Mouse (Mus musculus): ENCODE results near the gene Amz2. TPM values are rescaled to one million over a fixed set of nuclear protein-coding genes. Genes with fewer than 3 reads are reported as not detected.
A peak's percentile ranks its signal among the peaks of the same experiment; 100 is the strongest.

The Amz2 gene
- polyA plus RNA-seq, 1 experiment: 0.22 TPM

DNA sequence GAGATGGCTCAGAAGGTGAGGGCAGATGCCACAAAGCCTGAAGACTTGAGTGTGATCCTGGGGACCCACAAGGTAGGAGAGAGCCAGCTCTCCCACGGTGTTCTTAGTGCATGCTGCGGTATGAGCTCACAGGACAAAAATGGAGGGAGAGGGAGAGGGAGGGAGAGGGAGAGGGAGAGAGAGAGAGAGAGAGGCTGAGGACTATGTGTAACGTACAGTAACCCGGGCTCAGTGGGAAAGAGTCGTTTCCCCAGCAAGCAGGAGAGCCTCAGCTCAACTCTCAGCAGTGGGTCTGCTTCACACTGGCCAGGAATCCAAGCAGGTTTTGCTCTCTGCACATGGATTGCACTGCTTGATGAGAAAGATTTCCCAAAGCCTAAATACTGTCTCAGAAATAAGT lies 13.5 kb downstream of the Amz2 start:
- peaks cover 33% of the 10 kb centered on the region for H3K36me3 ChIP-seq (ENCODE audit: control insufficient read depth)
- H3K4me1 ChIP-seq (ENCODE audit: control insufficient read depth): peaks cover 39% of the 10 kb centered on the region
- peaks cover 5% of the 10 kb centered on the region for H3K27me3 ChIP-seq (ENCODE audit: control insufficient read depth)
- H3K9me3 ChIP-seq (ENCODE audit: control insufficient read depth, low read length): no peaks in the 10 kb centered on the region
- TF ChIP-seq GATA1 (IDR thresholded peaks at IDR 0.05; ENCODE audit: low read length) (no peak), TAL1 (IDR thresholded peaks at IDR 0.05; ENCODE audit: low read length) (no peak)
- no peak overlapping the region for H3K4me3 ChIP-seq (replicated peaks)

DNA sequence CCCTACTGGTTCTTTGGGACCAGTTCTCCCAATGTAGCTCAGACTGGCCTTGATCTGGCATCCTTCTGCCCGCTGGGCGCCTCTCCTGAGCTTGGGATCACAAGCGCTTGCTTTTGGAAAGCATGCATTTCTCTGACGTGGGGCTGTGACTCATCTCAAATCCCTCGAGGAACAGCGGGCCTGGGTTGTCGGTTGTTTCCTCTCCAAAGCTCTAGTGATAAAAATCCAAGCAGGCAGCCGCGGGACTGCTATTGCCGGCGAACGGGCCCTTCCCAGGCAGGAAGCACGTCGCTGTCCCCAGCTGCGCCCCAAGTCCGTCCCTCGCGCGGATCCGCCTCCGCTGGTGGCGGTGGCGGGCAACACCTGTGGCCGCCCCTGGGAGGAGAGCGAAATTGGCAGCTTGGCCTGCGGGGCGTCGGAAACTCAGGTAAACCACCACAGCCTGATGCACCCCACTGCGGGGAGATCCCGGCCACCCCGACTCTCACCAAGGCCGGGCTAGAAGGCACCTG lies 14.1 kb downstream of the Amz2 start:
- Histone ChIP-seq H3K4me3 (replicated peaks) (peak overlapping the region; percentile 69), H3K4me1 (ENCODE audit: control insufficient read depth) (peaks cover 46% of the 10 kb centered on the region), H3K27me3 (ENCODE audit: control insufficient read depth) (peaks cover 5% of the 10 kb centered on the region), H3K36me3 (ENCODE audit: control insufficient read depth) (peaks cover 26% of the 10 kb centered on the region), H3K9me3 (ENCODE audit: control insufficient read depth, low read length) (no peaks in the 10 kb centered on the region)
- TF ChIP-seq GATA1 (IDR thresholded peaks at IDR 0.05; ENCODE audit: low read length) (no peak), TAL1 (IDR thresholded peaks at IDR 0.05; ENCODE audit: low read length) (no peak)

DNA sequence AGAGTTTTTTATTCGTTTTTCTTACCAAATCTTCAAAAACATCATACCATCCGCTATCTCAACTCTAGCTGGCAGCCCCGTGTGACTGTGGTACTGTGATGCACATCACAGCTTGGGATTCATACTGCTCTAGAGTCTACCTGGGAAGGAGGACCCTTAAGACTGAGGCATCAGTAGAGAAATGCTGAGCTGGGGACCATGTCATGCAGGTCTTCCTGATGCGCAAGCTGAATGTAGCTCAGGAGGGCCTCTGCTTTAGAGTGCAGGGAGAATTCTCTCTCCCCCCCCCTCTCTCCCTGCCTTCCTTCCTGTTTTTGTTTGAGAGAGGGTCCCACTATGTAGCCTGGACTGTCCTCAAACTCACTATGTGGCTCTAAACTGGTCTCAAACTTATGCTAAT lies 14.9 kb downstream of the Amz2 start:
- TF ChIP-seq GATA1 (IDR thresholded peaks at IDR 0.05; ENCODE audit: low read length): no peak
- H3K27me3 ChIP-seq (ENCODE audit: control insufficient read depth): peaks cover 5% of the 10 kb centered on the region
- H3K4me1 ChIP-seq (ENCODE audit: control insufficient read depth): peaks cover 53% of the 10 kb centered on the region
- peak overlapping the region; percentile 69 for H3K4me3 ChIP-seq (replicated peaks)
- H3K9me3 ChIP-seq (ENCODE audit: control insufficient read depth, low read length): no peaks in the 10 kb centered on the region
- H3K36me3 ChIP-seq (ENCODE audit: control insufficient read depth): peaks cover 19% of the 10 kb centered on the region

DNA sequence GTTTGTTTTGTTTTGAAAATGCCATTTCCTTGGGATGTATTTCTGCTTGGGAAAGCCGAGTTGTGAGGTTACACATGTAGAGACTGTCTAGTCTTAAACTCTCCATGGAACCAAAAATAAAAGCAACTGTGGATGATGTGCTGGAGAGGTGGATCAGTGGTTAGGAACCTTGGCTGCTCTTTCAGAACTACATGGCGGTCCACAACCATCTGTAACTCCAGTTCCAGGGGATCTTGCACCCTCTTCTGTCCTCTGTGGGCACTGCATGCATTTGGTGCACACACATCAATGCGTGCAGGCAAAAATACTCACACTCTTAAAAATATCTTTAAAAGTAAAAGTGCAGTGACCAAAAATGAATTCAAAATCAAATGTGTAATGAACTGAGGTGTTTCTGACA lies 15.4 kb downstream of the Amz2 start:
- no peak for TF ChIP-seq GATA1 (IDR thresholded peaks at IDR 0.05; ENCODE audit: low read length)
- TF ChIP-seq TAL1 (IDR thresholded peaks at IDR 0.05; ENCODE audit: low read length): no peak
- Histone ChIP-seq H3K4me3 (replicated peaks) (no peak overlapping the region), H3K36me3 (ENCODE audit: control insufficient read depth) (peaks cover 16% of the 10 kb centered on the region), H3K27me3 (ENCODE audit: control insufficient read depth) (peaks cover 5% of the 10 kb centered on the region), H3K9me3 (ENCODE audit: control insufficient read depth, low read length) (no peaks in the 10 kb centered on the region), H3K4me1 (ENCODE audit: control insufficient read depth) (peaks cover 56% of the 10 kb centered on the region)

DNA sequence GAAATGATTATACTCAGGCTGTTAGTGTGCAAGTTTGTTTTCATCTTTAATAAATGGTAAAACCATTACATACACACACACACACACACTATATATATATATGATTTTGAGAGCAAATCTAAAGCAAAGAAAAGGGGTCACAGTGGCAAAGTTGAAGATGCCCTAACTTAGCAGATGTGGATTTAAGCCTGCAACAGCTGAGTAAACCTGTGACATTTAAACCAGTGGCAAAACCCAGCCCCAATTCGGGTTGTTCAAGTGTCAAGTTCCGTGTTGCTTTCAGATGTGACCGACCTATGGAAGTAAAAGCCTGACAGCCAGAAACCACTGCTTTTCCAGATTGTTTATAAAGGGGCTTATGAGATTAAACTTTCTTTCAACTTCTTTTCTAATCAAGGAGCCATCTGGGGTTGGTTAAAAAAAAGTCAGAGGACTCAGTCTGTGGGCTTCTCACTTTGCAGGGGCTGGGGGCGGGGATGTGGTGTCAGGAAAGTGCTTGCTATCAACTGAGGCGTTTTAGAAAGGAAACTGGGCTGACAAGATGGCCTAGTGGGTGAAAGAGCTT lies 16.5 kb downstream of the Amz2 start:
- peaks cover 58% of the 10 kb centered on the region for H3K4me1 ChIP-seq (ENCODE audit: control insufficient read depth)

DNA sequence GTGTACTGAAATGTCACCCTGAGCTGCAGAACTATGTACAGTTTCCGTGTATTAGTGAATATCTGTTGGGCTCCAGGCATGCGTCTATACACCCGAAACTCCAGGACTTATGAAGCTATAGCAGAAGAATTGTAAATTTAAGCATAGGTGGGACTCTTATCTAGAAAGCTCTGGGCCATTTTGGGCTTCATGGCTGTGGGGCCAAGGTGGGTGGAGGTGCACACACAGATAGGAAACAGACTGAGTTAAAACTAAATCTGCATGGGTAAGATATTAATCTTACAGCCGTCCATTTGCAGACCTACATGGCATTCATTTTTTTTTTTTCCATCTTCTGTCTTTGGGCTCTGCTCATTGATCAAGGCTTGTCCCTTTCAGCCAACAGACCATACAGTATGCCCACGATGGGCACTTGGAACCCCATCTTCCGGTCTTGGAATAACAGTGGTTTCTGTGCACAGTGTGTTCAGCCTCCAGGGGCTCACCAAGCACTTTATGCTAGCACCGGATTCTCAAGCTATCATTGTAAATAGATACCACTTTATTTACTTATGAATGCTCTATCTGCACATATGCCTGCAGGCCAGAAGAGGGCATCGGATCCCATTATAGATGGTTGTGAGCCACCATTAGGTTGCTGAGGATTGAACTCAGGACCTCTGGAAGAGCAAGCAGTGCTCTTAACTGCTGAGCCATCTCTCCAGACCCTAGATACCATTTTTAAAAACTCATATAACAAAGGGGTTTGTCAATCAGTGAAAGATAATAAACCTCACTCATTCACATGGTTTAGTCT lies 17.9 kb downstream of the Amz2 start:
- peaks cover 14% of the 10 kb centered on the region for H3K36me3 ChIP-seq (ENCODE audit: control insufficient read depth)
- peaks cover 58% of the 10 kb centered on the region for H3K4me1 ChIP-seq (ENCODE audit: control insufficient read depth)
- TF ChIP-seq GATA1 (IDR thresholded peaks at IDR 0.05; ENCODE audit: low read length) (no peak), TAL1 (IDR thresholded peaks at IDR 0.05; ENCODE audit: low read length) (no peak)
- no peak overlapping the region for H3K4me3 ChIP-seq (replicated peaks)
- no peaks in the 10 kb centered on the region for H3K9me3 ChIP-seq (ENCODE audit: control insufficient read depth, low read length)
- H3K27me3 ChIP-seq (ENCODE audit: control insufficient read depth): peaks cover 5% of the 10 kb centered on the region

More for the DNA sequence above, 16.5 kb downstream of the Amz2 start:
- H3K4me3 ChIP-seq (replicated peaks): no peak overlapping the region
- TF ChIP-seq GATA1 (IDR thresholded peaks at IDR 0.05; ENCODE audit: low read length): no peak
- no peaks in the 10 kb centered on the region for H3K9me3 ChIP-seq (ENCODE audit: control insufficient read depth, low read length)
- peaks cover 5% of the 10 kb centered on the region for H3K27me3 ChIP-seq (ENCODE audit: control insufficient read depth)
- H3K36me3 ChIP-seq (ENCODE audit: control insufficient read depth): peaks cover 13% of the 10 kb centered on the region

DNA sequence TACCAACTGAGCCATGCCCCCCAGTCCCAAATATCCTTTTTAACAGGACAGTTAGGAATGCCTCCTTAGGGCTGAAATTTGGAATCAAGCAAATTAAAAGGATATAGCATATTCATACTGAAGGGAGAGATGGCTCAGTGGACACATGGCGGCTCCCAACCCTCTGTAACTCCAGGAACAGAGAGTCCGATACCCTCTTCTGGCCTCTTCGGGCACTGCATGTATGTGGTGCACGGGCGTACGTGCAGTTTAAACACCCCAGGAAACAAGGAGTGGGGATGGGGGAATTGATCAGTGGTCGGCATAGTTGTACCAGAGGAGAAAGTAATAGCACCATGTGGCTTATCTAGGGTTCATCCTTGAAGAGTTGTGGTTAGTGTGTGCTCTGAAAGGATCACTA lies 18.9 kb downstream of the Amz2 start:
- H3K4me3 ChIP-seq (replicated peaks): no peak overlapping the region
- no peak for TF ChIP-seq TAL1 (IDR thresholded peaks at IDR 0.05; ENCODE audit: low read length)
- TF ChIP-seq GATA1 (IDR thresholded peaks at IDR 0.05; ENCODE audit: low read length): no peak
- H3K4me1 ChIP-seq (ENCODE audit: control insufficient read depth): peaks cover 54% of the 10 kb centered on the region

DNA sequence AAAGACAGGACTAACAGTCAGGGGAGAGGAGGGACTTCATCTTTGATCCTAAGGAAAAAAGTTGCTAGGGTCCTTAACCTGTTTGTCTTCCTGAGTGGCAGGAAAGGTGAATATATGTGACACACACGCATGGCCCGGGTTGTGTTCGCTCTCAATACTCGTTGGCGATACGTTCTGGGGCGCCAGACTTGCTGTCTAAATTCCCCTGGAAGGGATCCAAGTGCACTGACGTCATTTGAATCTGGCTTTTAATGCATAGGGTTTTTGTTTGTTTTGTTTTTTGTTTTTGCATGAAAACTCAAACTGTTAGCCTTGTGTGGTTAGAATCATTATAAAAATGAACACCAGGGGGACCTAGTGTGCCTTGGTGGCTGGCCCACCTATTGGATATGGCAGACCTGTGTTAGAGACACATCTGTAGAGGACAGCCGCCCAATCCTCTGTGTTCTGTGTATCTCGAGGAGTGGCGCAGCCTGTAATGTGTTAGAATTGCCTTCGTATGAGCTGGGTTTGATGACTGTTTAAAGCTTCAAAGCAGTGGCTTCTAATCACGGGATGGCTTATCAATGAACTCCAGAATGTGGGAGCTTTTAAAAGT lies 19.8 kb downstream of the Amz2 start:
- Histone ChIP-seq H3K9me3 (ENCODE audit: control insufficient read depth, low read length) (no peaks in the 10 kb centered on the region), H3K4me1 (ENCODE audit: control insufficient read depth) (peaks cover 44% of the 10 kb centered on the region), H3K27me3 (ENCODE audit: control insufficient read depth) (no peaks in the 10 kb centered on the region), H3K36me3 (ENCODE audit: control insufficient read depth) (peaks cover 32% of the 10 kb centered on the region), H3K4me3 (replicated peaks) (no peak overlapping the region)
- TF ChIP-seq GATA1 (IDR thresholded peaks at IDR 0.05; ENCODE audit: low read length) (no peak), TAL1 (IDR thresholded peaks at IDR 0.05; ENCODE audit: low read length) (no peak)

More for the DNA sequence above, 18.9 kb downstream of the Amz2 start:
- Histone ChIP-seq H3K27me3 (ENCODE audit: control insufficient read depth) (peaks cover 5% of the 10 kb centered on the region), H3K9me3 (ENCODE audit: control insufficient read depth, low read length) (no peaks in the 10 kb centered on the region), H3K36me3 (ENCODE audit: control insufficient read depth) (peaks cover 22% of the 10 kb centered on the region)

DNA sequence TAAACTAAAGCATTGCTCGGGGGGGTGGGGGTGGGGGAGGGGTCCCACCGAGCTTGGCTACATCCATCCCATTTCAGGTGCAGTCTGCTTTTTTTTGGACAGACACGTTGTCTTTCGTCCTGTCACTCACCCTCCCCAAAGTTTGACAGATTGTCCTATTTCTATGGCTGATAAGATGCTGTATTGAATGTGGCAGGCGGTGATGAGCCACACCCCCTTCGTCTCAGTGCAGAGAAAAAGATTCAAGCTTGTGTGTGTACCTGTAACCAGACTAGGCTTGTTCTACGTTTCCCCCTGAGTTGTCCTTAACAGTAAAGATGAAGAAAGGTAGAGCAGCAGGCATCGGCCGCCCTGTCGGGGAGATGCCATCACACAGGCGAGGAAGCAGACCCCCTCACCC lies 25.4 kb downstream of the Amz2 start:
- peaks cover 18% of the 10 kb centered on the region for H3K4me1 ChIP-seq (ENCODE audit: control insufficient read depth)
- H3K36me3 ChIP-seq (ENCODE audit: control insufficient read depth): peaks cover 88% of the 10 kb centered on the region
- no peak overlapping the region for H3K4me3 ChIP-seq (replicated peaks)
- no peak for TF ChIP-seq TAL1 (IDR thresholded peaks at IDR 0.05; ENCODE audit: low read length)
- no peaks in the 10 kb centered on the region for H3K27me3 ChIP-seq (ENCODE audit: control insufficient read depth)
- no peaks in the 10 kb centered on the region for H3K9me3 ChIP-seq (ENCODE audit: control insufficient read depth, low read length)

All from erythroblast, embryonic 14.5 days (primary cell).